Mouse (Mus musculus): ENCODE data around the gene Ano5.

Ano5 gene

GRCm38 (mm10) chr7:51629206-51629605 is 118.4 kb downstream of the Ano5 start:
- no peak for DNase-seq (ENCODE audit: low read depth, low spot score)

- no peak for DNase-seq (ENCODE audit: low read depth, low spot score)
Observed at GRCm38 (mm10) chr7:51631171-51631570, 120.3 kb downstream of the Ano5 start.

- DNase-seq (ENCODE audit: low read depth, low spot score), result no peak
Observed at GRCm38 (mm10) chr7:51632543-51633229, 121.9 kb downstream of the Ano5 start.

GRCm38 (mm10) chr7:51633230-51633844 is 122.5 kb downstream of the Ano5 start:
- no peak for DNase-seq (ENCODE audit: low read depth, low spot score)

Measured in 3T3-L1 (cell line).